Mouse (Mus musculus): ENCODE results near the gene Ube2g2. TPM values are rescaled to one million over a fixed set of nuclear protein-coding genes. Genes with fewer than 3 reads are reported as not detected.

Ube2g2 gene
- polyA plus RNA-seq, 1 experiment = 38.8 TPM

DNA sequence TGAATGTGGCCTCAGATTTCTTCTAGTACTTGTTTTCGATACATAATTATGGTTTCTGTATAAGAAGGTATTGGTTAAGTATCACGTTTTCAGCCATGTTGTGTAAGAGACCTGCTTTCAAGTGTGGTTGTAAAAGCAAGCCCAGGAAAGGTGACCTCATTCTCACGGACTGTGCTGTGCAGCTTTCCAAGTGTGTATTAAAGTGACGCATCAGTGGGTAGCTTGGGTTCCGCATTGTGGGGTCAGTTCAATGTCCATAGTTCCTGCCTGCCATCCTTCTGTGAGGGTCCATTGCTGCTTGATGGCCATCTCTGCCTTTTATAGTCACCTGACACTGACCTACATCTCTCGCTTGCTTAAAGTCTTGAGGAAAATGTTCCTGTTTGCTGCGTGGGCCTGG is 5.1 kb upstream of the Ube2g2 start:
- TF ChIP-seq POLR2A (IDR thresholded peaks at IDR 0.05; ENCODE audit: extremely low read depth, insufficient read depth, low read length) = no peak
- no peak for TF ChIP-seq CTCF (IDR thresholded peaks at IDR 0.05; ENCODE audit: extremely low read depth, insufficient read depth, low read length)
- Histone ChIP-seq H3K4me3 (ENCODE audit: insufficient read depth, low read length) (no peak overlapping the region), H3K27ac (ENCODE audit: insufficient read depth, low read length) (no peak overlapping the region), H3K4me1 (ENCODE audit: control insufficient read depth, insufficient read depth, low read length) (no peaks in the 10 kb centered on the region)

DNA sequence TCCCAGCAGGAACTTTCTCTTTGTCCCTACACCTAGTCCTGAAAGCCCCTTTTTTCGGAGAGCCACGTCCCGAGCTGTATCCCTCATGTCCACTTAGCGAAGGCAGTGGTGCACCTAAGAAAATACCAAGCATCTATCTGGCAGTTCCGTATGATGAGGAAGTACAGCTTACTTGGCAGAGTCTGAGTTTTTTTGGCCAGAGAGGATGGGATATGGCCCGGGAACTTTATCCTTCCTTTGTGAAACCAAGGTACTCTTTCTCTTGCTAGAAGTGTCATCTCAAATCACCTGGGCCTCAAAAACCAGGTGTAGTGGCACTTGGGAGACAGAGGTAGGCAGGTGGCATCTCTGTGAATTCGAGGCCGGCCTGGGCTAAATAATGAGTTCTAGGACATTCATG is 529 bp upstream of the Ube2g2 start:
- Histone ChIP-seq H3K4me3 (ENCODE audit: insufficient read depth, low read length) (peak overlapping the region; percentile 84), H3K4me1 (ENCODE audit: control insufficient read depth, insufficient read depth, low read length) (peaks cover 13% of the 10 kb centered on the region), H3K27ac (ENCODE audit: insufficient read depth, low read length) (peak overlapping the region; percentile 80)
- TF ChIP-seq CTCF (IDR thresholded peaks at IDR 0.05; ENCODE audit: extremely low read depth, insufficient read depth, low read length) (no peak), POLR2A (IDR thresholded peaks at IDR 0.05; ENCODE audit: extremely low read depth, insufficient read depth, low read length) (no peak)

DNA sequence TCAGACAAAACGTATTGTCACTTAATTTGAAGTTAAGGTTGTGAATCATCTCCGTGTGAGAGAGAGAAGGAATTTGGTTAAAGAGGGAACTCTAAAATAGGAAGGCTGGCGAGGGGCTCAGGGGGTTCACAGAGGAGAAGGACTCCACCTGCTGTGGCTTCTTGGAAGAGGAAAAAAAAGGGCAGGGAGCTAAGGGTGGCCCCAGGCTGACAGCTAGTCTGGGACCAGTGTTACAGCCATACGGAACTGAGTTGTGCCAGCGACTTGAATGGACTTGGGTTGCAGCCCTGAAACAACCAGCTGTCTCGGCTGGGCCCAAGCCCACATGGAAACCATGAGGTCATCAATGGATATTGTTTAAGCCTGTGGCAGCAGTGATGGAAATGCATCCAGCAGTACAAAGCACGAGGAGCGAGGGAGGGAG is 1.0 kb downstream of the Ube2g2 start:
- Histone ChIP-seq H3K4me1 (ENCODE audit: control insufficient read depth, insufficient read depth, low read length) (peaks cover 13% of the 10 kb centered on the region), H3K27ac (ENCODE audit: insufficient read depth, low read length) (peak overlapping the region; percentile 51; the same call in 1 of the 2 replicates)
- no peak for TF ChIP-seq CTCF (IDR thresholded peaks at IDR 0.05; ENCODE audit: extremely low read depth, insufficient read depth, low read length)
- no peak for TF ChIP-seq POLR2A (IDR thresholded peaks at IDR 0.05; ENCODE audit: extremely low read depth, insufficient read depth, low read length)

GRCm38 (mm10) chr10:77623639-77624400 is 1.7 kb downstream of the Ube2g2 start:
- TF ChIP-seq CTCF (IDR thresholded peaks at IDR 0.05; ENCODE audit: extremely low read depth, insufficient read depth, low read length) = no peak
- TF ChIP-seq POLR2A (IDR thresholded peaks at IDR 0.05; ENCODE audit: extremely low read depth, insufficient read depth, low read length) = no peak
- H3K4me3 ChIP-seq (ENCODE audit: insufficient read depth, low read length) = peak overlapping the region; percentile 84; the same call in 1 of the 2 replicates
- peak overlapping the region; percentile 32 for H3K27ac ChIP-seq (ENCODE audit: insufficient read depth, low read length)
- peaks cover 13% of the 10 kb centered on the region for H3K4me1 ChIP-seq (ENCODE audit: control insufficient read depth, insufficient read depth, low read length)

More for the DNA sequence above, 1.0 kb downstream of the Ube2g2 start:
- H3K4me3 ChIP-seq (ENCODE audit: insufficient read depth, low read length) = peak overlapping the region; percentile 84

GRCm38 (mm10) chr10:77624570-77624995 is 2.5 kb downstream of the Ube2g2 start:
- Histone ChIP-seq H3K4me1 (ENCODE audit: control insufficient read depth, insufficient read depth, low read length) (peaks cover 13% of the 10 kb centered on the region), H3K4me3 (ENCODE audit: insufficient read depth, low read length) (0 out of 2 replicates have a peak overlapping the region, but pooled peaks have one; percentile 3), H3K27ac (ENCODE audit: insufficient read depth, low read length) (peak overlapping the region; percentile 16; the same call in 1 of the 2 replicates)
- TF ChIP-seq CTCF (IDR thresholded peaks at IDR 0.05; ENCODE audit: extremely low read depth, insufficient read depth, low read length) = no peak

GRCm38 (mm10) chr10:77626036-77626435 is 4.0 kb downstream of the Ube2g2 start:
- no peak overlapping the region for H3K27ac ChIP-seq (ENCODE audit: insufficient read depth, low read length)
- peaks cover 13% of the 10 kb centered on the region for H3K4me1 ChIP-seq (ENCODE audit: control insufficient read depth, insufficient read depth, low read length)
- H3K4me3 ChIP-seq (ENCODE audit: insufficient read depth, low read length) = no peak overlapping the region
- TF ChIP-seq POLR2A (IDR thresholded peaks at IDR 0.05; ENCODE audit: extremely low read depth, insufficient read depth, low read length) = no peak
- no peak for TF ChIP-seq CTCF (IDR thresholded peaks at IDR 0.05; ENCODE audit: extremely low read depth, insufficient read depth, low read length)

- no peak overlapping the region for H3K4me3 ChIP-seq (ENCODE audit: insufficient read depth, low read length)
- peaks cover 13% of the 10 kb centered on the region for H3K4me1 ChIP-seq (ENCODE audit: control insufficient read depth, insufficient read depth, low read length)
- no peak overlapping the region for H3K27ac ChIP-seq (ENCODE audit: insufficient read depth, low read length)
- no peak for TF ChIP-seq POLR2A (IDR thresholded peaks at IDR 0.05; ENCODE audit: extremely low read depth, insufficient read depth, low read length)
- no peak for TF ChIP-seq CTCF (IDR thresholded peaks at IDR 0.05; ENCODE audit: extremely low read depth, insufficient read depth, low read length)
Measured at GRCm38 (mm10) chr10:77626591-77626990, 4.5 kb downstream of the Ube2g2 start.

GRCm38 (mm10) chr10:77627497-77627896 is 5.4 kb downstream of the Ube2g2 start:
- no peak overlapping the region for H3K4me3 ChIP-seq (ENCODE audit: insufficient read depth, low read length)
- TF ChIP-seq CTCF (IDR thresholded peaks at IDR 0.05; ENCODE audit: extremely low read depth, insufficient read depth, low read length) = peak; percentile 100
- TF ChIP-seq POLR2A (IDR thresholded peaks at IDR 0.05; ENCODE audit: extremely low read depth, insufficient read depth, low read length) = no peak

GRCm38 (mm10) chr10:77629163-77629562 is 7.1 kb downstream of the Ube2g2 start:
- Histone ChIP-seq H3K27ac (ENCODE audit: insufficient read depth, low read length) (no peak overlapping the region), H3K4me3 (ENCODE audit: insufficient read depth, low read length) (no peak overlapping the region), H3K4me1 (ENCODE audit: control insufficient read depth, insufficient read depth, low read length) (peaks cover 9% of the 10 kb centered on the region)
- TF ChIP-seq CTCF (IDR thresholded peaks at IDR 0.05; ENCODE audit: extremely low read depth, insufficient read depth, low read length) (no peak), POLR2A (IDR thresholded peaks at IDR 0.05; ENCODE audit: extremely low read depth, insufficient read depth, low read length) (no peak)

More at GRCm38 (mm10) chr10:77627497-77627896, 5.4 kb downstream of the Ube2g2 start:
- H3K27ac ChIP-seq (ENCODE audit: insufficient read depth, low read length) = no peak overlapping the region
- peaks cover 13% of the 10 kb centered on the region for H3K4me1 ChIP-seq (ENCODE audit: control insufficient read depth, insufficient read depth, low read length)

DNA sequence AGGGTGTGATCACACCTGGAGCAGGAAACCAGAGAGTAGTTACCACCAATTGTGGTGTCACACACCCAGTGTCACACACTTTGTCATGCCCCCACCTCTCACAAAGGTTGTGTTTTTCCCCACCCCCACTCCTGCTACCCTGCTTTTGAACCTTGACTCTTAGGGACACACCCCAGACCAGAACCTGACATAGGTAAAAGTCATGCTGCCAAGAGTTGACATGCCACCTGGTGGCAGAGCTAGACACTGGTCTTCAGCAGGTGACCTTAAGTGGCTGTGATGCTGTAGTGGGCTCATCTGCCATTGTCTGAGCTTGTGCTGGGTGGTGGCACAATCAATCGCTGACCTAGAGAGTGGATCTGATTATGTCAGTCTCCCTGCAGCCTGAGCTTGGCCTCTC is 7.9 kb downstream of the Ube2g2 start:
- Histone ChIP-seq H3K4me1 (ENCODE audit: control insufficient read depth, insufficient read depth, low read length) (peaks cover 3% of the 10 kb centered on the region), H3K27ac (ENCODE audit: insufficient read depth, low read length) (no peak overlapping the region), H3K4me3 (ENCODE audit: insufficient read depth, low read length) (no peak overlapping the region)
- TF ChIP-seq POLR2A (IDR thresholded peaks at IDR 0.05; ENCODE audit: extremely low read depth, insufficient read depth, low read length) (no peak), CTCF (IDR thresholded peaks at IDR 0.05; ENCODE audit: extremely low read depth, insufficient read depth, low read length) (no peak)
